Mouse (Mus musculus): Measurements from ENCODE around the gene Lta. TPM values are rescaled to one million over a fixed set of nuclear protein-coding genes. Genes with fewer than 3 reads are reported as not detected.

Lta gene
- total RNA-seq, 1 experiment from 2014 or later = 6.6 TPM

- peak; percentile 40 for ATAC-seq (ENCODE audit: extremely low read depth, insufficient number of reproducible peaks, low FRiP score, poor library complexity, severe bottlenecking)
Observed at GRCm38 (mm10) chr17:35193881-35194843, 11.0 kb downstream of the Lta start, which contains the start of gene Ltb. TSS of gene Ltb (plus strand) at chr17:35194439.

- ATAC-seq (ENCODE audit: extremely low read depth, insufficient number of reproducible peaks, low FRiP score, poor library complexity, severe bottlenecking) = no peak
Observed at GRCm38 (mm10) chr17:35192924-35193323, 12.2 kb downstream of the Lta start.

GRCm38 (mm10) chr17:35191723-35192122, 13.4 kb downstream of the Lta start:
- no peak for ATAC-seq (ENCODE audit: extremely low read depth, insufficient number of reproducible peaks, low FRiP score, poor library complexity, severe bottlenecking)

- no peak for ATAC-seq (ENCODE audit: extremely low read depth, insufficient number of reproducible peaks, low FRiP score, poor library complexity, severe bottlenecking)
Observed at GRCm38 (mm10) chr17:35190096-35190495, 15.1 kb downstream of the Lta start.

GRCm38 (mm10) chr17:35189186-35189585, 16.0 kb downstream of the Lta start:
- no peak for ATAC-seq (ENCODE audit: extremely low read depth, insufficient number of reproducible peaks, low FRiP score, poor library complexity, severe bottlenecking)

- no peak for ATAC-seq (ENCODE audit: extremely low read depth, insufficient number of reproducible peaks, low FRiP score, poor library complexity, severe bottlenecking)
Observed at GRCm38 (mm10) chr17:35187959-35188610, 17.1 kb downstream of the Lta start, which contains the start of gene Lst1. TSS of gene Lst1 (minus strand) at chr17:35188439.

GRCm38 (mm10) chr17:35187345-35187744, 17.8 kb downstream of the Lta start:
- ATAC-seq (ENCODE audit: extremely low read depth, insufficient number of reproducible peaks, low FRiP score, poor library complexity, severe bottlenecking) = no peak

GRCm38 (mm10) chr17:35186681-35187080, 18.5 kb downstream of the Lta start:
- ATAC-seq (ENCODE audit: extremely low read depth, insufficient number of reproducible peaks, low FRiP score, poor library complexity, severe bottlenecking) = peak; percentile 76

GRCm38 (mm10) chr17:35185639-35186611, 19.2 kb downstream of the Lta start:
- peak; percentile 47 for ATAC-seq (ENCODE audit: extremely low read depth, insufficient number of reproducible peaks, low FRiP score, poor library complexity, severe bottlenecking)

GRCm38 (mm10) chr17:35180093-35180492, 25.1 kb downstream of the Lta start:
- no peak for ATAC-seq (ENCODE audit: extremely low read depth, insufficient number of reproducible peaks, low FRiP score, poor library complexity, severe bottlenecking)

- peak; percentile 93 for ATAC-seq (ENCODE audit: extremely low read depth, insufficient number of reproducible peaks, low FRiP score, poor library complexity, severe bottlenecking)
Observed at GRCm38 (mm10) chr17:35178528-35178927, 26.6 kb downstream of the Lta start.

- no peak for ATAC-seq (ENCODE audit: extremely low read depth, insufficient number of reproducible peaks, low FRiP score, poor library complexity, severe bottlenecking)
Observed at GRCm38 (mm10) chr17:35175968-35176367, 29.2 kb downstream of the Lta start, which contains the start of gene Aif1. TSS of gene Aif1 (minus strand) at chr17:35176068.

- no peak for ATAC-seq (ENCODE audit: extremely low read depth, insufficient number of reproducible peaks, low FRiP score, poor library complexity, severe bottlenecking)
Observed at GRCm38 (mm10) chr17:35175382-35175781, 29.8 kb downstream of the Lta start.

- ATAC-seq (ENCODE audit: extremely low read depth, insufficient number of reproducible peaks, low FRiP score, poor library complexity, severe bottlenecking) = no peak
Observed at GRCm38 (mm10) chr17:35174201-35174977, 30.8 kb downstream of the Lta start.

- peak; percentile 36; the same call in 1 of the 2 replicates for ATAC-seq (ENCODE audit: extremely low read depth, insufficient number of reproducible peaks, low FRiP score, poor library complexity, severe bottlenecking)
Observed at GRCm38 (mm10) chr17:35173329-35173728, 31.8 kb downstream of the Lta start.

- ATAC-seq (ENCODE audit: extremely low read depth, insufficient number of reproducible peaks, low FRiP score, poor library complexity, severe bottlenecking) = 0 out of 2 replicates have a peak, but pooled peaks have one; percentile 23
Observed at GRCm38 (mm10) chr17:35172445-35173234, 32.5 kb downstream of the Lta start.

GRCm38 (mm10) chr17:35168541-35169207, 36.5 kb downstream of the Lta start:
- ATAC-seq (ENCODE audit: extremely low read depth, insufficient number of reproducible peaks, low FRiP score, poor library complexity, severe bottlenecking) = no peak
